Mouse (Mus musculus) limb, embryonic 14.5 days (tissue): ENCODE measurements around the gene Slc43a2. TPM values are rescaled to one million over a fixed set of nuclear protein-coding genes. Genes with fewer than 3 reads are reported as not detected.

ENCODE experiments used
- ATAC-seq: fragments of 200-750 bp; cut with Nextera tagmentation; 2 replicates; pipeline ENCODE4 v1.8.0; 2017; ENCODE audit warnings: low read depth, moderate number of reproducible peaks, moderate TSS enrichment; ENCODE audit not compliant: low FRiP score
- DNase-seq: peaks from one replicate; pipeline ENCODE4 v3.0.0-alpha.2; 2015; ENCODE audit warnings: low spot score
- H3K27ac ChIP-seq: fragments of 300-500 bp; sonication (generic); replicated peaks from 2 replicates; pipeline ENCODE4 v1.5.1; 2014; ENCODE audit warnings: low read depth, mild to moderate bottlenecking, low read length, moderate library complexity, mixed read lengths
- H3K27me3 ChIP-seq: fragments of 300-500 bp; sonication (generic); 2 replicates; pipeline ENCODE4 v1.6.1; 2014; ENCODE audit warnings: low read length, mixed read lengths; ENCODE audit not compliant: control insufficient read depth, insufficient read depth
- H3K36me3 ChIP-seq: fragments of 300-500 bp; sonication (generic); 2 replicates; pipeline ENCODE4 v1.6.1; 2014; ENCODE audit warnings: mild to moderate bottlenecking, low read length, moderate library complexity, mixed read lengths; ENCODE audit not compliant: control insufficient read depth, insufficient read depth
- H3K4me1 ChIP-seq: fragments of 300-500 bp; sonication (generic); 2 replicates; pipeline ENCODE4 v1.6.1; 2014; ENCODE audit warnings: antibody characterized with exemption, low read length, mixed read lengths; ENCODE audit not compliant: control insufficient read depth, insufficient read depth
- H3K4me2 ChIP-seq: fragments of 300-500 bp; sonication (generic); replicated peaks from 2 replicates; pipeline ENCODE4 v1.6.1; 2014; ENCODE audit warnings: low read depth, mild to moderate bottlenecking, low read length, moderate library complexity; ENCODE audit not compliant: severe bottlenecking
- H3K4me3 ChIP-seq: fragments of 300-500 bp; sonication (generic); replicated peaks from 2 replicates; pipeline ENCODE4 v1.5.1; 2014; ENCODE audit warnings: low read length
- H3K9ac ChIP-seq: fragments of 300-500 bp; sonication (generic); 2 replicates; pipeline ENCODE4 v1.6.1; 2014; ENCODE audit warnings: mild to moderate bottlenecking, low read depth, low read length, moderate library complexity; ENCODE audit not compliant: severe bottlenecking
- H3K9me3 ChIP-seq: fragments of 300-500 bp; sonication (generic); 2 replicates; pipeline ENCODE4 v1.6.1; 2016; ENCODE audit warnings: low read length; ENCODE audit not compliant: control insufficient read depth
- POLR2A ChIP-seq: fragments of 200-500 bp; IDR thresholded peaks from 2 replicates; pipeline ENCODE4 v1.8.0; 2012; ENCODE audit warnings: inconsistent platforms, mild to moderate bottlenecking, moderate library complexity, borderline replicate concordance; ENCODE audit not compliant: insufficient read depth, insufficient read length; ENCODE audit errors: extremely low read depth
- WGBS: fragments of 180-500 bp; shearing (Covaris S2); extraction: QIAGEN DNeasy Blood & Tissue Kit; methylation state at CpG from one replicate; pipeline ENCODE4 v1.1.7; 2014; 5-methylcytosine and 5-hydroxymethylcytosine counted together
- polyA plus RNA-seq, 2 experiments: library from polyadenylated mRNA; depleted of rRNA in 1 of 2; stranded (reverse) in 1 of 2; unstranded in 1 of 2; fragments of >200 nt; fragmentation: Nextera tagmentation in 1 of 2; extraction: Ambion mirVana in 1 of 2; gene quantifications; 2 replicates each; pipeline versions ENCODE4 v1.2.1 to v1.2.3; 2012 to 2014

The Slc43a2 gene
- polyA plus RNA-seq, 2 experiments: 3.5 to 5.8 TPM

- Histone ChIP-seq H3K4me2 (no peak overlapping the region), H3K9me3 (no peaks in the 10 kb centered on the region), H3K27ac (no peak overlapping the region), H3K36me3 (no peaks in the 10 kb centered on the region), H3K27me3 (no peaks in the 10 kb centered on the region), H3K4me3 (no peak overlapping the region), H3K4me1 (peaks cover 2% of the 10 kb centered on the region; the same call in 1 of the 2 replicates), H3K9ac (peak overlapping the region; percentile 5; the same call in 1 of the 2 replicates)
- TF ChIP-seq POLR2A: no peak
- WGBS: 53% methylated on average over 11 of the region's 11 CpGs
- ATAC-seq (no peak), DNase-seq (no peak)
These were observed 6.1 kb downstream of the Slc43a2 start for GRCm38 (mm10) chr11:75537491-75538183.

DNA sequence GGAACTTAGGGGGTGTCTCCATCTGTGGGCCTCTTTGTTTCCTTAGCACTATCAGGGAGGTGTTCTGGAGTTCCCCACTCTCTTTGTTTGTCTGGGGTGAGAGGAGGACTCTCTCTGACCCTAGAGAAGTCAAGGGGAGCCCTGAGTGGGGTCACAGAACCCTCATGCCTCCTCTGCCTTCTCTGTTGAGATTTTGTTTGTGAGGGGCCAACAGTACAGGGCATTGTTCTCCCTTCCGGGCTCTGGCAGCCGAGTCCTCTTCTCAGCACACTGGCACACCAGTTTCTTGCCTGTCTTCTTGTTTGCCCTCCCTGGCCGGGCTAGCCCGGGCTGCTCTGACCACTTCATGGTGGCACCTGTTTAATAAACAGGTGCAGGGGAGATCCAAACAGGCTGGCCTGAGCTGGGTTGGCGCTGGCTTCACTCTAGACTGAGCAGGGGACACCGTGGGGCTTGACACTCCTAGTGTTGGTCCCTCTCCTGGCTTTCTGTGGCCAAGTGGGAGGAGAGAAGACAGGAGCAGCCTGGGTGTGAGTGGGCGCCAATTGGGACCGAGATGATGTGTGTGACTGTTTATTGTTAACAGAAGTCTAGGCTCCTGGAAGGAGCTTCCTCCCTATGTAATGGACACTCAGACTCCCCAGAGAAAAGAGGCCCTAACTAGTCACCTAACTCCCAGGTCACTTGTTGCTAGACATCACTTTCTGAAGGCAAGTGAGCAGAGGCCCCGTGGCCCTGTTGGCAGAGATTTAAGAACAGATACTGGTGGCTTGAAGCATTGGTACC is 6.9 kb downstream of the Slc43a2 start:
- TF ChIP-seq POLR2A: no peak
- ATAC-seq (no peak), DNase-seq (no peak)
- Histone ChIP-seq H3K27ac (no peak overlapping the region), H3K4me1 (no peaks in the 10 kb centered on the region; the same call in 1 of the 2 replicates), H3K36me3 (no peaks in the 10 kb centered on the region), H3K9me3 (no peaks in the 10 kb centered on the region), H3K4me2 (no peak overlapping the region), H3K4me3 (no peak overlapping the region), H3K27me3 (no peaks in the 10 kb centered on the region), H3K9ac (peak overlapping the region; percentile 5; the same call in 1 of the 2 replicates)
- WGBS: 75% methylated on average over 9 of the region's 9 CpGs

DNA sequence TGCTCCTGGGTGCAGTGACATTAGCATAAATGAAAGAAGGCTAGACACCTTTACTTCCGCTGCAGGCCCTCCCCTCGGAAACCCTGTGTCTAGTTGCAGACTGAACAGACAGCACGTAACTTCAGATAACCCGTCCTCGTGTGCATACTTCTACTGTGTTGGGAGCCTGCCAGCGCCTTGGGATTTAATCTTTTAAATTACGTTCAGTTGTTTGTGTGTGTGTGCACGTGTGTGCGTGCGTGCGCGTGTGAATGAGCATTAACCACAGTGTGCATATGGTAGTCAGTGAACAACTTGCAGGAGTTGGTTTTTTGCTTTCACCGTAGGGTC is 7.4 kb downstream of the Slc43a2 start:
- no peak for ATAC-seq
- DNase-seq: no peak
- H3K36me3 ChIP-seq: no peaks in the 10 kb centered on the region
- no peak overlapping the region for H3K9ac ChIP-seq
- no peaks in the 10 kb centered on the region for H3K9me3 ChIP-seq
- no peak overlapping the region for H3K27ac ChIP-seq
- 86% methylated on average over 13 of the region's 13 CpGs for WGBS
- no peak overlapping the region for H3K4me2 ChIP-seq
- no peak for TF ChIP-seq POLR2A
- H3K27me3 ChIP-seq: no peaks in the 10 kb centered on the region
- H3K4me1 ChIP-seq: no peaks in the 10 kb centered on the region; the same call in 1 of the 2 replicates
- no peak overlapping the region for H3K4me3 ChIP-seq

DNA sequence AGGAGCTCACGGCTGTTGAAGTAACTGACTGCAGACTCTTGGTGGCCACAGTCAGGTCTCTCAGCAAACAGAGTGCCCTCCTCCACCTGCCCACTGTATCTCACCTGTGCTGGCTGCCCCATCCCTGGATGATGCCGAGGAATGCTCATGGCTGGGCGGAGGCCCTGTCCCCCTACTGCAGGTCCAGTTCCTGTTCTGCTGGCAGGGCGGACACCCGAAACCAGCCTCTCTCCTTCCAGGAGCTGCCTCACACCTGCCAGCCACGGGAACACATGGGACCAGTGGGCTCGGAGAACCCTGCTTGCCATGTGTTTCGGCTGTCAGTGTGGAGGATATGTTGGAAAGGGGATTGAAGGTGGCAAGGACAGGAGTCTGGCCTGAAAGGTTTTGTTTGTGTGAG is 8.7 kb downstream of the Slc43a2 start:
- Histone ChIP-seq H3K27me3 (no peaks in the 10 kb centered on the region), H3K4me1 (no peaks in the 10 kb centered on the region; the same call in 1 of the 2 replicates), H3K36me3 (no peaks in the 10 kb centered on the region), H3K9ac (no peak overlapping the region), H3K4me3 (no peak overlapping the region), H3K4me2 (no peak overlapping the region), H3K27ac (no peak overlapping the region), H3K9me3 (no peaks in the 10 kb centered on the region)
- ATAC-seq: no peak
- DNase-seq: no peak
- no peak for TF ChIP-seq POLR2A
- WGBS: 71% methylated on average over 8 of the region's 8 CpGs

DNA sequence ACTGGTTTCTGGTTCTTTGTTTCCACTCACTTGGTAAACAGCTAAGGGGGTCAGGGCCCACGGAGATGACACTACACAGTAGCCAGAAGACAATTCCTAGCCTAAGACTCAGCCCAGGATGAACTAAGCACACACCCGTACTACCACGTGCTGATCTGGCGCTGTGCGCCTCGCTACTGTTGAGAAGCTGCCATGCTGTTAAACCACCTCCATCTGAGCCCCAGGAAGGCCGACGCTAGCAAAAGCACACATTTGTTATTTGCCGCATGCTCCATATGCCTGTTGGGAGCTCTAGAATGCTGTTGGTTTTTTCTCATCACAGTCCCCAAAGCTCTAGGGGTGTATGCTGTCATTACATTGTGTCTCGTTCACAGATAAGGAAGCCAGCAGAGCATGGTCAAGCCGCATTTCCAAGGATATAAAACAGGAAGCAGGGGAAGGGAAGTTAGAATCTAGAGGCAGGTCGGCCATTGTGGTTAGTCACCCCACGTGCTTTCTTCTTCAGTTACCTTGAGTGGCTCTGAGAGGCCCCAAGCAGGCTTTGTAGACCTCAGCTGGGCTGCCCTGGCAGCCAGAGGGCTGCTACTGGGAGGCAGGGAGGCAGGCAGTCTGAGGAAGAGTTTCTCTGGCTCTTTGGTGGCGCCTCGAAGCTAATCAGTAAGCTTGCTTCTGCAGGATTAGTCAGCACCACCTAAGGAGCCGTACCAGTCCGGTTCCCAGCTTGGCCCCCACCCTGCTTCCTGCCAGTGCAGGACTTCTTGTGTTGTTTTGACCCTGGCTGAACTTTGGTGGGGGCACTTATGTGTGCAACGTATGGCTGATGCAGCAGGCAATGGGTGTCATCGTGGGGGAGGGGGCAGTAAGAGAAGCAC is 9.5 kb downstream of the Slc43a2 start:
- Histone ChIP-seq H3K36me3 (no peaks in the 10 kb centered on the region), H3K9me3 (no peaks in the 10 kb centered on the region), H3K9ac (no peak overlapping the region), H3K4me3 (no peak overlapping the region), H3K4me1 (no peaks in the 10 kb centered on the region; the same call in 1 of the 2 replicates), H3K27ac (no peak overlapping the region), H3K4me2 (no peak overlapping the region), H3K27me3 (no peaks in the 10 kb centered on the region)
- DNase-seq (no peak), ATAC-seq (no peak)
- WGBS: 77% methylated on average over 19 of the region's 19 CpGs
- TF ChIP-seq POLR2A: no peak
